8 mouse cellular contexts compared by ENCODE assay signal in the genomic region with DNA sequence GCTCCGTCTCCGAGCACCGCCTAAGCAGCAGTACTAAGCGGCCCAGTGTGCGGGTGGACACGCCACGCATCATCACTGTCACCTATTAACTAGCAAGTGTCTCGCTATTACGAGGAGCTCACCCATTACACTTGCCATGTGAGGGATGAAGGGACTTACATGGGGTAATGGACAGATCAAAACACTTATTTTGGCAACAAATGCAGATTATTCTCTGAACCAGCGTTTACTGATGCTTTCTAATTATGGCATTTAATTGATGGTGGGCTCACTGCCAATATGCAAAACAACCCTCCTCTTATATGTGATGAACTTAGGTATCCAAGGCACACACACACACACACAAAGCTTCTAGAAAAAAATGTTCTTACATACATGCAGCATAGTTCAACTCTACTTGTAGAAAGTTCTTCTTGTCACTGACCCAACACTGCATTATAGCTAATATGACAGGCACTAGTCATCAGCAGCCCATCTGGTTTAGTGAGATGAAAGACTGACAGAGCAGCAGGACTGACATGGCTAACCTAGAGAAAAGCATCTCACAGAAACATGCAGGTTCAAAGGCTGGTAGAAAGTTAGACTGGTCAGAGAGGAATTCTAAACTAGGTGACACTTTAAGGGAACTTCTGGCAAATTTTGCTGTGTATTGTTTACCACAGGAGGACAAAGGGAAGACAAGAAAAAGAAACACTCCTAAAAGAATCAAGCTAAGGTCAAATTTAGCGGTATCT. TPM values are rescaled to one million over a fixed set of nuclear protein-coding genes. Genes with fewer than 3 reads are reported as not detected.
A peak's percentile ranks its signal among the peaks of the same experiment; 100 is the strongest.
DNase-seq lines count a peak whose midpoint lies in the region; ATAC-seq and TF ChIP-seq lines count a peak whose summit lies in the region.

No protein-coding gene starts in this region.

- no peak overlapping the region for H3K9ac ChIP-seq in lung, embryonic 16.5 days (ENCODE audit: low read length)
- peak overlapping the region; percentile 99; the same call in 1 of the 2 replicates for H3K9ac ChIP-seq in forebrain, embryonic 13.5 days
- 0 out of 2 replicates have a peak overlapping the region, but pooled peaks have one; percentile 100 for H3K9ac ChIP-seq in limb, embryonic 13.5 days

- H3K27me3 ChIP-seq in lung, embryonic 16.5 days (ENCODE audit: control insufficient read depth, insufficient read depth, low read depth, low read length) = no peaks in the 10 kb centered on the region
- no peaks in the 10 kb centered on the region for H3K27me3 ChIP-seq in forebrain, embryonic 13.5 days
- no peaks in the 10 kb centered on the region for H3K27me3 ChIP-seq in limb, embryonic 13.5 days
- H3K27me3 ChIP-seq in small intestine, adult 2 months (ENCODE audit: control insufficient read depth, insufficient read depth, low read length) = no peaks in the 10 kb centered on the region

- H3K4me3 ChIP-seq in lung, embryonic 16.5 days (ENCODE audit: low read length) = no peak overlapping the region
- peak overlapping the region; percentile 98 for H3K4me3 ChIP-seq in forebrain, embryonic 13.5 days
- peak overlapping the region; percentile 99 for H3K4me3 ChIP-seq in limb, embryonic 13.5 days
- H3K4me3 ChIP-seq in small intestine, adult 2 months (ENCODE audit: low read depth, low read length) = no peak overlapping the region

- no peaks in the 10 kb centered on the region for H3K9me3 ChIP-seq in lung, embryonic 16.5 days (ENCODE audit: control insufficient read depth, low read length)
- H3K9me3 ChIP-seq in forebrain, embryonic 13.5 days (replicated peaks) = no peaks in the 10 kb centered on the region
- H3K9me3 ChIP-seq in limb, embryonic 13.5 days = no peaks in the 10 kb centered on the region

- no peak for ATAC-seq in lung, embryonic 16.5 days (ENCODE audit: low read depth)
- ATAC-seq in forebrain, embryonic 13.5 days = no peak
- no peak for ATAC-seq in limb, embryonic 13.5 days (ENCODE audit: low FRiP score, low read depth)

- DNase-seq in lung, postnatal 25 days (ENCODE audit: low spot score) = no peak
- no peak for DNase-seq in c-Kit-positive CD71-positive TER-119-positive erythroid progenitor cells, embryonic 14.5 days (ENCODE audit: low spot score)
- DNase-seq in thymus, postnatal 36 days = no peak
- no peak for DNase-seq in lung, adult 18-20 months

- no peak overlapping the region for H3K27ac ChIP-seq in lung, embryonic 16.5 days (ENCODE audit: low read length)
- H3K27ac ChIP-seq in forebrain, embryonic 13.5 days = peak overlapping the region; percentile 94
- H3K27ac ChIP-seq in limb, embryonic 13.5 days = no peak overlapping the region
- H3K27ac ChIP-seq in small intestine, adult 2 months (ENCODE audit: insufficient read depth, low read depth, low read length) = 0 out of 2 replicates have a peak overlapping the region, but pooled peaks have one; percentile 80

- peaks cover 38% of the 10 kb centered on the region for H3K4me1 ChIP-seq in lung, embryonic 16.5 days (replicated peaks; ENCODE audit: control insufficient read depth, insufficient read depth, low read length)
- H3K4me1 ChIP-seq in forebrain, embryonic 13.5 days = peaks cover 60% of the 10 kb centered on the region
- peaks cover 42% of the 10 kb centered on the region for H3K4me1 ChIP-seq in limb, embryonic 13.5 days
- peaks cover 30% of the 10 kb centered on the region for H3K4me1 ChIP-seq in small intestine, adult 2 months (ENCODE audit: control insufficient read depth, insufficient read depth, insufficient read length, low read length)

- TF ChIP-seq POLR2A in small intestine, adult 2 months (IDR thresholded peaks at IDR 0.05; ENCODE audit: low read depth, low read length) = no peak

- no peaks in the 10 kb centered on the region for H3K36me3 ChIP-seq in lung, embryonic 16.5 days (ENCODE audit: control insufficient read depth, insufficient read depth, low read length)
- H3K36me3 ChIP-seq in forebrain, embryonic 13.5 days (ENCODE audit: poor library complexity, severe bottlenecking) = 0 out of 2 replicates have a peak, but pooled peaks cover 3% of the 10 kb centered on the region
- peaks cover 4% of the 10 kb centered on the region; the same call in 1 of the 2 replicates for H3K36me3 ChIP-seq in limb, embryonic 13.5 days
- no peaks in the 10 kb centered on the region for H3K36me3 ChIP-seq in small intestine, adult 2 months (ENCODE audit: control insufficient read depth, insufficient read depth, low read length)

- 71% methylated on average over 11 of the region's 11 CpGs for WGBS in lung, embryonic 16.5 days
- WGBS in forebrain, embryonic 13.5 days = 14% methylated on average over 11 of the region's 11 CpGs
- 85% methylated on average over 11 of the region's 11 CpGs for WGBS in limb, embryonic 13.5 days
- WGBS in small intestine, adult 2 months = 56% methylated on average over 11 of the region's 11 CpGs

- H3K4me2 ChIP-seq in lung, embryonic 16.5 days (ENCODE audit: low read depth, low read length) = peak overlapping the region; percentile 83
- H3K4me2 ChIP-seq in forebrain, embryonic 13.5 days = peak overlapping the region; percentile 84
- peak overlapping the region; percentile 80 for H3K4me2 ChIP-seq in limb, embryonic 13.5 days (replicated peaks)

- no peak for TF ChIP-seq CTCF in small intestine, adult 2 months (IDR thresholded peaks at IDR 0.05; ENCODE audit: extremely low read depth, insufficient read length, insufficient replicate concordance, low read depth, low read length)

RNA-seq across cellular contexts. Expression of a gene that starts 2.5 kb away (rescaled TPM):
- polyA plus RNA-seq in lung, embryonic 16.5 days (2015; fragmentation: Nextera tagmentation; extraction: Ambion mirVana) = 23.9 and 25.8 TPM in 2 replicates
- 34.3 and 35.6 TPM in 2 replicates for polyA plus RNA-seq in forebrain, embryonic 13.5 days (2015; fragmentation: Nextera tagmentation; extraction: Ambion mirVana)
- polyA plus RNA-seq in limb, embryonic 13.5 days (2015; fragmentation: Nextera tagmentation; extraction: Ambion mirVana) = 40.9 and 48.7 TPM in 2 replicates
- polyA plus RNA-seq in small intestine, adult 2 months (2012; rRNA removed) = 23.9 and 79.9 TPM in 2 replicates

RNA-seq across cellular contexts. Expression of a gene that starts 23.2 kb away (rescaled TPM):
- polyA plus RNA-seq in lung, embryonic 16.5 days (2015; fragmentation: Nextera tagmentation; extraction: Ambion mirVana) = 43.7 and 46.4 TPM in 2 replicates
- polyA plus RNA-seq in forebrain, embryonic 13.5 days (2015; fragmentation: Nextera tagmentation; extraction: Ambion mirVana) = 45.1 and 47.3 TPM in 2 replicates
- polyA plus RNA-seq in limb, embryonic 13.5 days (2015; fragmentation: Nextera tagmentation; extraction: Ambion mirVana) = 40.8 and 41.5 TPM in 2 replicates
- 54.1 and 132 TPM in 2 replicates for polyA plus RNA-seq in small intestine, adult 2 months (2012; rRNA removed)

Comparison
In these comparisons a context has a peak if more than half of its experiments do, and no peak if none do; other contexts are left out.
1. H3K27ac ChIP-seq: peak in forebrain, embryonic 13.5 days (single experiment) and small intestine, adult 2 months (single experiment); none in lung, embryonic 16.5 days (single experiment) and limb, embryonic 13.5 days (single experiment).
2. H3K4me3 ChIP-seq: peak in forebrain, embryonic 13.5 days (single experiment) and limb, embryonic 13.5 days (single experiment); none in lung, embryonic 16.5 days (single experiment) and small intestine, adult 2 months (single experiment).
3. Peak in every context shown above with its lines, with median percentiles within 50 percentile points of each other: H3K4me2 ChIP-seq.